Mouse (Mus musculus): ENCODE measurements at regions not wholly inside any gene's neighbourhood (a gene's known extent, or its start where the extent isn't known, plus 50 kb on each side); places are given as distances from the start of the nearest gene placed in this dataset.

GRCm38 (mm10) chr5:77853999-77854784 is 446.4 kb upstream of the Igfbp7 start:
- TF ChIP-seq POLR2A (IDR thresholded peaks at IDR 0.05; ENCODE audit: borderline replicate concordance, low read depth, low read length) (no peak), CTCF (IDR thresholded peaks at IDR 0.05; ENCODE audit: low read depth, low read length) (no peak)
